12 mouse cellular contexts compared by ENCODE assay signal in genomic region chr11:98738925-98739324, GRCm38 (mm10). TPM values are rescaled to one million over a fixed set of nuclear protein-coding genes. Genes with fewer than 3 reads are reported as not detected.
DNase-seq lines count a peak whose midpoint lies in the region; ATAC-seq lines count a peak whose summit lies in the region.
"Had no signal": no experiment of that assay in that cellular context is flagged by ENCODE, and none has a peak within 500 bp of the region (broad histone marks: within the 10 kb centered on the region; RNA-seq: fewer than 3 reads in every experiment).

No protein-coding gene starts in this region.

- peak overlapping the region; percentile 24 for H3K4me2 ChIP-seq in liver, embryonic 12.5 days
- peak overlapping the region; percentile 2; the same call in 1 of the 2 replicates for H3K4me2 ChIP-seq in hindbrain, embryonic 16.5 days (ENCODE audit: low read length)
- no peak overlapping the region for H3K4me2 ChIP-seq in neural tube, embryonic 14.5 days (ENCODE audit: low read depth, low read length)

- peak; percentile 45 for DNase-seq in cerebellum, adult 9-11 months
- no peak for DNase-seq in cerebellum, adult 8-10 months
- no peak for DNase-seq in liver
- DNase-seq in embryo, embryonic 10.5 days (ENCODE audit: low spot score), result no peak
- no peak for DNase-seq in lung, postnatal 25 days (ENCODE audit: low spot score)
- DNase-seq: adrenal gland, postnatal 25 days; cerebellum, adult 9-10 months; kidney, adult 2 months had no signal

- peak overlapping the region; percentile 6; the same call in 1 of the 2 replicates for H3K9ac ChIP-seq in liver, embryonic 12.5 days
- peak overlapping the region; percentile 24; the same call in 1 of the 2 replicates for H3K9ac ChIP-seq in hindbrain, embryonic 16.5 days (ENCODE audit: low read depth, low read length)
- no peak overlapping the region for H3K9ac ChIP-seq in neural tube, embryonic 14.5 days (replicated peaks; ENCODE audit: low read depth, low read length)

- H3K4me3 ChIP-seq in liver, embryonic 12.5 days, result no peak overlapping the region
- no peak overlapping the region for H3K4me3 ChIP-seq in hindbrain, embryonic 16.5 days (ENCODE audit: low read length)
- no peak overlapping the region for H3K4me3 ChIP-seq in neural tube, embryonic 14.5 days (ENCODE audit: low read depth, low read length)

- no peak for ATAC-seq in liver, embryonic 12.5 days
- ATAC-seq in hindbrain, embryonic 16.5 days, result no peak
- ATAC-seq in neural tube, embryonic 14.5 days (ENCODE audit: low read depth), result no peak
- ATAC-seq: Patski had no signal

- H3K27ac ChIP-seq in liver, embryonic 12.5 days, result peak overlapping the region; percentile 45; the same call in 1 of the 2 replicates
- H3K27ac ChIP-seq in hindbrain, embryonic 16.5 days (ENCODE audit: low read depth, low read length), result peak overlapping the region; percentile 71
- peak overlapping the region; percentile 17 for H3K27ac ChIP-seq in neural tube, embryonic 14.5 days (ENCODE audit: low read depth, low read length)

- no peaks in the 10 kb centered on the region for H3K36me3 ChIP-seq in liver, embryonic 12.5 days
- no peaks in the 10 kb centered on the region for H3K36me3 ChIP-seq in hindbrain, embryonic 16.5 days (ENCODE audit: control insufficient read depth, insufficient read depth, low read length)
- H3K36me3 ChIP-seq in neural tube, embryonic 14.5 days (ENCODE audit: control insufficient read depth, insufficient read depth, low read length), result no peaks in the 10 kb centered on the region

- WGBS in liver, embryonic 12.5 days (ENCODE audit: insufficient replicate concordance), result 46% methylated on average over 9 of the region's 9 CpGs
- 57% methylated on average over 7 of the region's 9 CpGs for WGBS in hindbrain, embryonic 16.5 days
- 79% methylated on average over 7 of the region's 9 CpGs for WGBS in neural tube, embryonic 14.5 days

- H3K4me1 ChIP-seq in liver, embryonic 12.5 days, result peaks cover 57% of the 10 kb centered on the region
- H3K4me1 ChIP-seq in hindbrain, embryonic 16.5 days (ENCODE audit: control insufficient read depth, insufficient read depth, low read depth, low read length), result peaks cover 22% of the 10 kb centered on the region
- H3K4me1 ChIP-seq in neural tube, embryonic 14.5 days (ENCODE audit: control insufficient read depth, insufficient read depth, low read length), result peaks cover 26% of the 10 kb centered on the region

- H3K9me3 ChIP-seq in liver, embryonic 12.5 days (replicated peaks), result peaks cover 8% of the 10 kb centered on the region
- 0 out of 2 replicates have a peak, but pooled peaks cover 2% of the 10 kb centered on the region for H3K9me3 ChIP-seq in hindbrain, embryonic 16.5 days (ENCODE audit: control insufficient read depth, low read length)
- no peaks in the 10 kb centered on the region for H3K9me3 ChIP-seq in neural tube, embryonic 14.5 days (ENCODE audit: control insufficient read depth, low read length)

- no peaks in the 10 kb centered on the region for H3K27me3 ChIP-seq in liver, embryonic 12.5 days (replicated peaks)
- H3K27me3 ChIP-seq in hindbrain, embryonic 16.5 days (replicated peaks; ENCODE audit: control insufficient read depth, insufficient read depth, low read length), result no peaks in the 10 kb centered on the region
- no peaks in the 10 kb centered on the region for H3K27me3 ChIP-seq in neural tube, embryonic 14.5 days (ENCODE audit: control insufficient read depth, insufficient read depth, low read length)
- H3K27me3 ChIP-seq: Patski had no signal

RNA-seq across cellular contexts. Expression of gene Thra, which starts 1.5 kb away (rescaled TPM):
- polyA plus RNA-seq in liver, embryonic 12.5 days (2016; fragmentation: Nextera tagmentation; extraction: Ambion mirVana), result 13.0 and 13.3 TPM in 2 replicates
- polyA plus RNA-seq in hindbrain, embryonic 16.5 days (2015; fragmentation: Nextera tagmentation; extraction: Ambion mirVana), result 127 and 144 TPM in 2 replicates
- 148 and 186 TPM in 2 replicates for polyA plus RNA-seq in neural tube, embryonic 14.5 days (2014; fragmentation: Nextera tagmentation; extraction: Ambion mirVana)

RNA-seq across cellular contexts. Expression of gene Med24, which starts 9.7 kb away (rescaled TPM):
- 42.0 and 43.7 TPM in 2 replicates for polyA plus RNA-seq in liver, embryonic 12.5 days (2016; fragmentation: Nextera tagmentation; extraction: Ambion mirVana)
- 62.5 and 71.1 TPM in 2 replicates for polyA plus RNA-seq in hindbrain, embryonic 16.5 days (2015; fragmentation: Nextera tagmentation; extraction: Ambion mirVana)
- 52.3 and 59.4 TPM in 2 replicates for polyA plus RNA-seq in neural tube, embryonic 14.5 days (2014; fragmentation: Nextera tagmentation; extraction: Ambion mirVana)

RNA-seq across cellular contexts. Expression of gene Nr1d1, which starts 36.2 kb away (rescaled TPM):
- polyA plus RNA-seq in liver, embryonic 12.5 days (2016; fragmentation: Nextera tagmentation; extraction: Ambion mirVana), result 1.3 and 1.4 TPM in 2 replicates
- 4.9 and 5.6 TPM in 2 replicates for polyA plus RNA-seq in hindbrain, embryonic 16.5 days (2015; fragmentation: Nextera tagmentation; extraction: Ambion mirVana)
- 3.8 and 3.9 TPM in 2 replicates for polyA plus RNA-seq in neural tube, embryonic 14.5 days (2014; fragmentation: Nextera tagmentation; extraction: Ambion mirVana)

RNA-seq across cellular contexts. Expression of gene Csf3, which starts 37.9 kb away (rescaled TPM):
- polyA plus RNA-seq in liver, embryonic 12.5 days (2016; fragmentation: Nextera tagmentation; extraction: Ambion mirVana), result not detected in 2 replicates
- not detected in 2 replicates for polyA plus RNA-seq in hindbrain, embryonic 16.5 days (2015; fragmentation: Nextera tagmentation; extraction: Ambion mirVana)
- not detected in 2 replicates for polyA plus RNA-seq in neural tube, embryonic 14.5 days (2014; fragmentation: Nextera tagmentation; extraction: Ambion mirVana)
- polyA plus RNA-seq: kidney, adult 2 months had no signal

RNA-seq across cellular contexts. Expression of gene Msl1, which starts 56.4 kb away (rescaled TPM):
- polyA plus RNA-seq in liver, embryonic 12.5 days (2016; fragmentation: Nextera tagmentation; extraction: Ambion mirVana), result 11.5 and 11.7 TPM in 2 replicates
- polyA plus RNA-seq in hindbrain, embryonic 16.5 days (2015; fragmentation: Nextera tagmentation; extraction: Ambion mirVana), result 28.2 and 28.6 TPM in 2 replicates
- polyA plus RNA-seq in neural tube, embryonic 14.5 days (2014; fragmentation: Nextera tagmentation; extraction: Ambion mirVana), result 24.2 and 26.9 TPM in 2 replicates

Comparison
In these comparisons a context has a peak if more than half of its experiments do, and no peak if none do; other contexts are left out.
1. H3K27ac ChIP-seq: peak in every context shown above with its lines; median percentile 71 in hindbrain, embryonic 16.5 days; 45 in liver, embryonic 12.5 days; 17 in neural tube, embryonic 14.5 days.